Mouse (Mus musculus): ENCODE results near the gene Pfas.
"Not testable (repeated sequence)": the region's sequence is repeated elsewhere in the genome, so short reads cannot be mapped to it uniquely, and the experiment has no call there.

Gene Pfas

DNA sequence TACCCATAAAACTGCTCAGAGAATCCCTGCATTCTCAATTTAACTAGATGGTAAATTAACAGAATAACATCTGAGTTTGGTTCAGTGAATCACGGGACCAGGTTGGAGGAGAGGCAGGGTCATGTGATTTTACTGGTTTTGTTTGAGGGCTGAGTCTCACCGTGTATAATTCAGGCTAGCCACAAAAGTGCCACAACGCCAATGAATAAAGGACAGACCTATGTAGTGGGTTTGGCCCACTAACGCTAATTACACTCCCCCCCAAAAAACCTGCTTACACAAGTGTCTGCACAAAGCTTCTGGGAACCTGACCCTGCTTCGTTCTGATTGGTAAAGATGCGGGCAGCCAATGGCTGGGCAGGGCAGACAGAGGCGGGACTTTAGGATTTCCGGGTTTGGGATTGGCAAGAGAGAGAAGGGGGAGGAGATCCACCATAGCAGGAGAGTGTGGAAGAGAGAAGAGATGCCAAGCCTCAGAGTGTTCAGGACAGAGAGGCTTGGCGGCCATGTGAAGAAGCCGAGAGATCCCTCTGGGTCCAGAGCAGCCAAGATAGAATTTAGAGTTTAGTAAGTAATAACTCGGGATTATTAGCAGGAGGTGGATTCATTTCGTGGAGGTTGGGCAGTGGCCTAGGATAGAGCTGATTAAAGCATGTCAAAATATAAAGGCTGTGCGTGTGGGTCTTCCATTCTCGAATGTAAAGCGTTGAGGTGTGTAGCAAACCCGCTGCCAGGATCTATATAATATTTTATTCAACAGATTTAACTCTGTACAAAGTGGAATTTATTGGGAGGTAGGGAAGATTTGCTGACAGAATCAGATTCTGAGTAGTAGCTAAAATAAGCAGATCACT, 68.6 kb downstream of the Pfas start:
- DNase-seq (ENCODE audit: low spot score), result peak; percentile 58

DNA sequence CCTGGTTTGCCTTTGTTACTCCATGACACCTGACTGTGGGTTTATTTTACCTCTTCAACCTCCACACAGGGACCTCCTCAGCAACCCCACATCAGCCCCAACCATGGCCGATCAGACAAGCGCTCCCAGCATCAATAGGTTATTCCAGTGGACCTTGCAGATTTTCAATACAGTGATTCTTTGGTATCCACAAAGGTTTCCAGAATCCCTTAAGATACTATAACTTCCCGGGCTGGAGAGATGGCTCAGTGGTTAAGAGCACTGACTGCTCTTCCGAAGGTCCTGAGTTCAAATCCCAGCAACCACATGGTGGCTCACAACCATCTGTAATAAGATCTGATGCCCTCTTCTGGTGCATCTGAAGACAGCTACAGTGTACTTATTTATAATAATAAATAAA, 71.3 kb downstream of the Pfas start:
- DNase-seq (ENCODE audit: low spot score), result not testable (repeated sequence)

Data from ovary, postnatal 10 days (tissue).